Mouse (Mus musculus) midbrain, postnatal 0 days (tissue): ENCODE measurements around the gene 1810049J17Rik. TPM values are rescaled to one million over a fixed set of nuclear protein-coding genes. Genes with fewer than 3 reads are reported as not detected.

Experiments used
- ATAC-seq: fragments of 200-750 bp; cut with Nextera tagmentation; 2 replicates; pipeline ENCODE4 v1.8.0; 2017; ENCODE audit warnings: moderate number of reproducible peaks, mild to moderate bottlenecking, moderate TSS enrichment, moderate library complexity; ENCODE audit not compliant: low FRiP score
- DNase-seq: peaks from one replicate; pipeline ENCODE4 v3.0.0-alpha.2; 2015; ENCODE audit warnings: low spot score
- H3K27ac ChIP-seq: fragments of 300-500 bp; sonication (generic); 2 replicates; pipeline ENCODE4 v1.5.1; 2014; ENCODE audit warnings: low read depth, mild to moderate bottlenecking, low read length, mixed read lengths
- H3K27me3 ChIP-seq: fragments of 300-500 bp; sonication (generic); 2 replicates; pipeline ENCODE4 v1.6.1; 2014; ENCODE audit warnings: low read length, control low read depth, mixed read lengths; ENCODE audit not compliant: insufficient read depth
- H3K36me3 ChIP-seq: fragments of 300-500 bp; sonication (generic); 2 replicates; pipeline ENCODE4 v1.6.1; 2014; ENCODE audit warnings: low read length, control low read depth, mixed read lengths; ENCODE audit not compliant: insufficient read depth
- H3K4me1 ChIP-seq: fragments of 300-500 bp; sonication (generic); 2 replicates; pipeline ENCODE4 v1.6.1; 2014; ENCODE audit warnings: mild to moderate bottlenecking, control low read depth, antibody characterized with exemption, low read length, mixed read lengths; ENCODE audit not compliant: insufficient read depth
- H3K4me2 ChIP-seq: fragments of 300-500 bp; sonication (generic); 2 replicates; pipeline ENCODE4 v1.6.1; 2014; ENCODE audit warnings: low read depth, mild to moderate bottlenecking, low read length, mixed read lengths; ENCODE audit not compliant: poor library complexity, severe bottlenecking
- H3K4me3 ChIP-seq: fragments of 300-500 bp; sonication (generic); 2 replicates; pipeline ENCODE4 v1.5.1; 2014; ENCODE audit warnings: low read depth, mild to moderate bottlenecking, low read length, moderate library complexity
- H3K9ac ChIP-seq: fragments of 300-500 bp; sonication (generic); replicated peaks from 2 replicates; pipeline ENCODE4 v1.6.1; 2014; ENCODE audit warnings: mild to moderate bottlenecking, low read length, moderate library complexity, mixed read lengths; ENCODE audit not compliant: poor library complexity, severe bottlenecking
- H3K9me3 ChIP-seq: fragments of 300-500 bp; sonication (generic); 2 replicates; pipeline ENCODE4 v1.6.1; 2016; ENCODE audit warnings: low read length, control low read depth
- CTCF ChIP-seq: IDR thresholded peaks from 2 replicates; pipeline ENCODE4 v1.5.1; 2016; ENCODE audit warnings: antibody characterized with exemption, mild to moderate bottlenecking
- WGBS: fragments of 180-500 bp; shearing (Covaris S2); extraction: QIAGEN DNeasy Blood & Tissue Kit; methylation state at CpG from one replicate; pipeline ENCODE4 v1.1.7; 2014; 5-methylcytosine and 5-hydroxymethylcytosine counted together
- polyA plus RNA-seq: library from polyadenylated mRNA; unstranded; fragments of >200 nt; fragmentation: Nextera tagmentation; extraction: Ambion mirVana; gene quantifications from 2 replicates; pipeline ENCODE4 v1.2.1, GENCODE M21; 2015
- total RNA-seq: library from RNA; depleted of rRNA; stranded (reverse); fragments of >200 nt; gene quantifications from 2 replicates; pipeline ENCODE4 v1.2.3, GENCODE M21; 2014

Gene 1810049J17Rik
- total and polyA plus RNA-seq, 2 experiments from 2014 or later = 0.96 TPM; not detected in 1

- H3K27me3 ChIP-seq = no peaks in the 10 kb centered on the region
- peaks cover 5% of the 10 kb centered on the region; the same call in 1 of the 2 replicates for H3K4me1 ChIP-seq
- no peak overlapping the region for H3K27ac ChIP-seq
- 88% methylated on average over 6 of the region's 6 CpGs for WGBS
- TF ChIP-seq CTCF = no peak
- peaks cover 7% of the 10 kb centered on the region; the same call in 1 of the 2 replicates for H3K36me3 ChIP-seq
- ATAC-seq (no peak), DNase-seq (no peak)
- H3K4me3 ChIP-seq = no peak overlapping the region
- no peaks in the 10 kb centered on the region for H3K9me3 ChIP-seq
- H3K4me2 ChIP-seq = no peak overlapping the region
- no peak overlapping the region for H3K9ac ChIP-seq
These were observed 41.0 kb upstream of the 1810049J17Rik start for GRCm38 (mm10) chr15:12362701-12363040.

GRCm38 (mm10) chr15:12362001-12362700, 40.5 kb upstream of the 1810049J17Rik start:
- no peak for TF ChIP-seq CTCF
- WGBS = 86% methylated on average over 14 of the region's 14 CpGs
- Histone ChIP-seq H3K4me3 (no peak overlapping the region), H3K9ac (no peak overlapping the region), H3K4me1 (peaks cover 5% of the 10 kb centered on the region; the same call in 1 of the 2 replicates), H3K4me2 (no peak overlapping the region), H3K27ac (no peak overlapping the region), H3K27me3 (no peaks in the 10 kb centered on the region), H3K9me3 (no peaks in the 10 kb centered on the region), H3K36me3 (peaks cover 7% of the 10 kb centered on the region; the same call in 1 of the 2 replicates)
- ATAC-seq (no peak), DNase-seq (no peak)

- H3K4me3 ChIP-seq = no peak overlapping the region
- 76% methylated on average over 19 of the region's 19 CpGs for WGBS
- no peak for TF ChIP-seq CTCF
- no peak overlapping the region for H3K4me2 ChIP-seq
- H3K9me3 ChIP-seq = no peaks in the 10 kb centered on the region
- no peak for DNase-seq
- peaks cover 10% of the 10 kb centered on the region; the same call in 1 of the 2 replicates for H3K36me3 ChIP-seq
- no peaks in the 10 kb centered on the region for H3K27me3 ChIP-seq
- no peak overlapping the region for H3K27ac ChIP-seq
- no peaks in the 10 kb centered on the region for H3K4me1 ChIP-seq
- ATAC-seq = no peak
- H3K9ac ChIP-seq = no peak overlapping the region
These were observed 39.0 kb upstream of the 1810049J17Rik start for GRCm38 (mm10) chr15:12360519-12361212.

GRCm38 (mm10) chr15:12358384-12358783, 36.7 kb upstream of the 1810049J17Rik start:
- Histone ChIP-seq H3K36me3 (peaks cover 7% of the 10 kb centered on the region; the same call in 1 of the 2 replicates), H3K9me3 (no peaks in the 10 kb centered on the region), H3K9ac (no peak overlapping the region), H3K27me3 (no peaks in the 10 kb centered on the region), H3K4me3 (no peak overlapping the region), H3K4me1 (no peaks in the 10 kb centered on the region), H3K4me2 (no peak overlapping the region), H3K27ac (no peak overlapping the region)
- no peak for TF ChIP-seq CTCF
- no peak for DNase-seq
- 95% methylated on average over 5 of the region's 5 CpGs for WGBS
- no peak for ATAC-seq

GRCm38 (mm10) chr15:12357459-12357858, 35.8 kb upstream of the 1810049J17Rik start:
- ATAC-seq (no peak), DNase-seq (no peak)
- no peaks in the 10 kb centered on the region for H3K27me3 ChIP-seq
- peaks cover 9% of the 10 kb centered on the region; the same call in 1 of the 2 replicates for H3K36me3 ChIP-seq
- H3K4me1 ChIP-seq = no peaks in the 10 kb centered on the region
- no peak overlapping the region for H3K4me3 ChIP-seq
- H3K4me2 ChIP-seq = no peak overlapping the region
- no peak overlapping the region for H3K27ac ChIP-seq
- no peak for TF ChIP-seq CTCF
- no peak overlapping the region for H3K9ac ChIP-seq
- no peaks in the 10 kb centered on the region for H3K9me3 ChIP-seq

- no peaks in the 10 kb centered on the region for H3K27me3 ChIP-seq
- H3K4me3 ChIP-seq = no peak overlapping the region
- no peaks in the 10 kb centered on the region for H3K9me3 ChIP-seq
- 87% methylated on average over 7 of the region's 7 CpGs for WGBS
- H3K9ac ChIP-seq = no peak overlapping the region
- DNase-seq (no peak), ATAC-seq (no peak)
- H3K4me2 ChIP-seq = no peak overlapping the region
- no peaks in the 10 kb centered on the region for H3K4me1 ChIP-seq
- no peak overlapping the region for H3K27ac ChIP-seq
- H3K36me3 ChIP-seq = peaks cover 14% of the 10 kb centered on the region; the same call in 1 of the 2 replicates
- no peak for TF ChIP-seq CTCF
These were observed 34.2 kb upstream of the 1810049J17Rik start for GRCm38 (mm10) chr15:12355907-12356306.
